Mouse (Mus musculus) CH12.LX (cell line): ENCODE data around the gene Fam186a.

ENCODE experiments used
- CTCF ChIP-seq, 2 experiments: IDR thresholded peaks in 1 of 2; conservative IDR thresholded peaks in 1 of 2; 2 replicates each; pipeline ENCODE4 v1.5.1; 2011 to 2012; ENCODE audit warnings: low read depth in 2 of 2, low read length in 2 of 2, improper control_type of control experiment in 1 of 2, inconsistent platforms in 1 of 2, mild to moderate bottlenecking in 1 of 2, moderate library complexity in 1 of 2
- RCOR1 ChIP-seq: conservative IDR thresholded peaks from 2 replicates; pipeline ENCODE4 v1.6.1; 2012; ENCODE audit warnings: low read depth, mild to moderate bottlenecking, inconsistent platforms, low read length, improper control_type of control experiment

GRCm38 (mm10) chr15:99940970-99941630, 25.8 kb downstream of the Fam186a start:
- no peak for TF ChIP-seq RCOR1
- no peak for TF ChIP-seq CTCF (conservative IDR thresholded peaks at IDR 0.05 in 1 of 2, IDR thresholded peaks at IDR 0.05 in 1 of 2; ENCODE audit: low read depth in 2 of 2, low read length in 2 of 2)
